Mouse (Mus musculus): ENCODE results near the gene Rtn4rl1.

DNA sequence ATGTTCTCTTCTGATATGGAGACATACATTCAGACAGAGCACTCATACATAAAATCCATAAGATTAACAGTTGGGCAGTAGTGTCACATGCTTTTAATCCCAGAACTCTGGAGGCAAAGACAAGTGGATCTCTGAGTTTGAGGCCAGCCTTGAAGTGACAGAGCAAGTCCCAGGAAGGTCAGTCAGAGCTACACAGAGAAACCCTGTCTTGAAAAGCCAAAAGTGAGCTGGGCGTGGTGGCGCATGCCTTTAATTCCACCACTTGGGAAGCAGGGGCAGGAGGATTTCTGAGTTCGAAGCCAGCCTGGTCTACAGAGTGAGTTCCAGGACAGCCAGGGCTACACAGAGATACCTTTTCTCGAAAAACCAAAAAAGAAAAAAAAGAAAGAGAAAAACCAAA, 31.3 kb downstream of the Rtn4rl1 start:
- TF ChIP-seq MYOG (IDR thresholded peaks at IDR 0.05; ENCODE audit: control insufficient read depth, extremely low read depth, insufficient read length) = no peak
- TF ChIP-seq CTCF (IDR thresholded peaks at IDR 0.05; ENCODE audit: control insufficient read depth, insufficient read depth, insufficient read length) = no peak

All from C2C12 (cell line).